Mouse (Mus musculus) Patski (cell line): ENCODE measurements at regions not wholly inside any gene's neighbourhood (a gene's known extent, or its start where the extent isn't known, plus 50 kb on each side); places are given as distances from the start of the nearest gene placed in this dataset.

Experiments used
- ATAC-seq: fragments of 100-300 bp; one replicate; pipeline ENCODE4 v1.8.0; 2021
- CTCF ChIA-PET: fragments of 350-600 bp; sonication (Branson Sonifier 250); formaldehyde crosslinking; loops from one replicate; lab custom pipeline; 2022; ENCODE audit warnings: inconsistent platforms; lab: Charles Lee
- POLR2A ChIA-PET: fragments of 350-600 bp; sonication (Branson Sonifier 250); formaldehyde crosslinking; loops from one replicate; lab custom pipeline; 2022; ENCODE audit warnings: antibody characterized with exemption, inconsistent platforms; lab: Charles Lee
- DNase-seq: peaks from one replicate; pipeline ENCODE4 v3.0.0-alpha.2; 2011; ENCODE audit warnings: low read depth, low spot score
- H3K27me3 ChIP-seq: fragments of 371-371 bp; one replicate; pipeline ENCODE4 v1.5.1; 2021
- CTCF ChIP-seq: fragments of 100-300 bp; IDR thresholded peaks from one replicate; pipeline ENCODE4 v1.5.1; 2021
- in situ Hi-C: fragments of 300-500 bp; cut with MboI; formaldehyde crosslinking; loops from 3 replicates; pipeline ENCODE4 v1.11.1; 2018; ENCODE audit warnings: low pct_unique_long_range_greater_than_20kb, mixed read lengths

- CTCF ChIA-PET = no interaction called here
- DNase-seq = no peak
- no peaks in the 10 kb centered on the region for H3K27me3 ChIP-seq
- no peak for TF ChIP-seq CTCF
- POLR2A ChIA-PET = no interaction called here
- no peak for ATAC-seq
- in situ Hi-C loops = no loop called here
Observed at GRCm38 (mm10) chr3:38322426-38322825, 162.2 kb downstream of the Ankrd50 start.

GRCm38 (mm10) chr3:38321620-38322019, 163.0 kb downstream of the Ankrd50 start:
- in situ Hi-C loops = no loop called here
- POLR2A ChIA-PET = no interaction called here
- no peak for TF ChIP-seq CTCF

GRCm38 (mm10) chr3:38320998-38321397, 163.6 kb downstream of the Ankrd50 start:
- DNase-seq (no peak), ATAC-seq (no peak)
- CTCF ChIA-PET = no interaction called here
- no peaks in the 10 kb centered on the region for H3K27me3 ChIP-seq
- in situ Hi-C loops = no loop called here
- TF ChIP-seq CTCF = no peak
- POLR2A ChIA-PET = no interaction called here

More at GRCm38 (mm10) chr3:38321620-38322019, 163.0 kb downstream of the Ankrd50 start:
- no peak for ATAC-seq
- DNase-seq = no peak
- CTCF ChIA-PET = no interaction called here
- no peaks in the 10 kb centered on the region for H3K27me3 ChIP-seq

- ChIA-PET CTCF (no interaction called here), POLR2A (no interaction called here)
- no peak for TF ChIP-seq CTCF
- DNase-seq (no peak), ATAC-seq (no peak)
- no peaks in the 10 kb centered on the region for H3K27me3 ChIP-seq
- in situ Hi-C loops = no loop called here
Observed at GRCm38 (mm10) chr3:38312834-38313233, 171.8 kb downstream of the Ankrd50 start.

- DNase-seq (no peak), ATAC-seq (no peak)
- POLR2A ChIA-PET = no interaction called here
- TF ChIP-seq CTCF = no peak
- CTCF ChIA-PET = no interaction called here
- no peaks in the 10 kb centered on the region for H3K27me3 ChIP-seq
- in situ Hi-C loops = no loop called here
Observed at GRCm38 (mm10) chr3:38312121-38312520, 172.5 kb downstream of the Ankrd50 start.

- POLR2A ChIA-PET = no interaction called here
- CTCF ChIA-PET = interaction anchor here (1.2 to 2.2 kb wide), 4 partner anchors 11 to 41 kb away, joined by 3 to 6 read pairs (median 3); no protein-coding TSS in a partner anchor
Observed at GRCm38 (mm10) chr3:38299898-38300751, 184.5 kb downstream of the Ankrd50 start.

GRCm38 (mm10) chr3:38299236-38299897, 185.3 kb downstream of the Ankrd50 start:
- ChIA-PET CTCF (interaction anchor here (1.2 to 2.2 kb wide), 4 partner anchors 11 to 42 kb away, joined by 3 to 6 read pairs (median 3); no protein-coding TSS in a partner anchor), POLR2A (no interaction called here)
- DNase-seq = no peak
- TF ChIP-seq CTCF = no peak
- H3K27me3 ChIP-seq = no peaks in the 10 kb centered on the region
- no peak for ATAC-seq
- in situ Hi-C loops = no loop called here

More at GRCm38 (mm10) chr3:38299898-38300751, 184.5 kb downstream of the Ankrd50 start:
- ATAC-seq = no peak
- TF ChIP-seq CTCF = no peak
- DNase-seq = no peak
- in situ Hi-C loops = no loop called here
- H3K27me3 ChIP-seq = no peaks in the 10 kb centered on the region

- H3K27me3 ChIP-seq = no peaks in the 10 kb centered on the region
- ChIA-PET POLR2A (interaction anchor here (0.6 to 0.7 kb wide), 4 partner anchors 16 to 1115 kb away, joined by 3 to 7 read pairs (median 4); no protein-coding TSS in a partner anchor), CTCF (no interaction called here)
- no peak for TF ChIP-seq CTCF
- in situ Hi-C loops = no loop called here
- DNase-seq = peak; percentile 60
- ATAC-seq = peak; percentile 75
Observed at GRCm38 (mm10) chr3:38297499-38297898, 187.1 kb downstream of the Ankrd50 start.

- no peaks in the 10 kb centered on the region for H3K27me3 ChIP-seq
- in situ Hi-C loops = no loop called here
- DNase-seq (no peak), ATAC-seq (no peak)
- POLR2A ChIA-PET = interaction anchor here (0.6 to 1.4 kb wide), 4 partner anchors 10 to 641 kb away, joined by 3 read pairs; no protein-coding TSS in a partner anchor
- no peak for TF ChIP-seq CTCF
- CTCF ChIA-PET = interaction anchor here (1.1 to 1.7 kb wide), 4 partner anchors 10 to 225 kb away, joined by 3 to 5 read pairs (median 3); no protein-coding TSS in a partner anchor
Observed at GRCm38 (mm10) chr3:38289062-38289461, 195.6 kb downstream of the Ankrd50 start.

GRCm38 (mm10) chr3:38283687-38284124, 200.9 kb downstream of the Ankrd50 start:
- ChIA-PET POLR2A (interaction anchor here (0.6 kb wide), 1 partner anchor 10 kb away, joined by 3 read pairs; no protein-coding TSS in a partner anchor), CTCF (interaction anchor here (0.9 to 1.5 kb wide), 4 partner anchors 16 to 103 kb away, joined by 3 to 6 read pairs (median 4); no protein-coding TSS in a partner anchor)
- ATAC-seq = peak; percentile 95
- no peaks in the 10 kb centered on the region for H3K27me3 ChIP-seq
- in situ Hi-C loops = no loop called here
- no peak for TF ChIP-seq CTCF
- peak; percentile 96 for DNase-seq
